8 mouse cellular contexts compared by ENCODE assay signal in the genomic region with DNA sequence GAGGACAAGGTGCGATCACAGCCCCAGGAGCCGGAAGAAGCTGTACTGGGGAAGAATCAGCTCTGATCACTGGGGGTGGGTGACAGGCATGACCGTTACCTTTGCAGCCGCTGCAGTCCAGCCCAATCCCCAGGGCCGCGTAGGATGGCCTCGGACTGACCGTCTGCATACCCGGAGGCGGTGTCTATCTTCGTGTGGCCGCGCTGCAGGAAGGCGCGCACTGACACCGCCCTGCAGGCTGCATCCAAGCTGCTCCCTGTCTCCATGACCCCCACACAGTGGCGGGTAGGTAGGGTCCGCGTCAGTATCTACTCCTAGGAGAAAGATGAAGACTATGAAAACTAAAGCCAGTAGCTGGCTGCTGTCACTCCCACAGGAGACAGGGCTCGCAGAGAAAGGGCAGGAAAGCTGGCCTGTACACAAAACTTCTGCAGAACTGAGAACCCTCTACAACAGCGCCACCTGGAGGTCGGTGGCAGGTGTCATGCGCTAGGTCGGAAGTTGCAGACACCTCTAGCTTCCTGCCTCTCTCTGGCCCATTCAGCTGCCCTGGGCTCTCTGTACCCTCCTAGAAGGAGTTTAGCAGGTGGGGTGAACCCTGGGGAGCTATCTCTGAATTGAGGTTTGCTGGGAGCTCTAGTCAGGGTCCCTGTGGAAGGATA. TPM values are rescaled to one million over a fixed set of nuclear protein-coding genes. Genes with fewer than 3 reads are reported as not detected.
DNase-seq lines count a peak whose midpoint lies in the region; ATAC-seq lines count a peak whose summit lies in the region.

No protein-coding gene starts in this region.

- peak; percentile 96 for ATAC-seq in inflammation-experienced regulatory T-cells, adult 6 months
- ATAC-seq in limb, embryonic 11.5 days (ENCODE audit: insufficient number of reproducible peaks, low FRiP score, low TSS enrichment, low read depth): peak; percentile 44; the same call in 1 of the 2 replicates
- ATAC-seq in midbrain, embryonic 14.5 days (ENCODE audit: low FRiP score, low TSS enrichment): no peak

- no peaks in the 10 kb centered on the region for H3K4me1 ChIP-seq in limb, embryonic 11.5 days (ENCODE audit: control insufficient read depth, insufficient read depth, low read length)
- no peaks in the 10 kb centered on the region for H3K4me1 ChIP-seq in midbrain, embryonic 14.5 days (ENCODE audit: control insufficient read depth, insufficient read depth, low read length)

- WGBS in limb, embryonic 11.5 days: 23% methylated on average over 24 of the region's 24 CpGs
- WGBS in midbrain, embryonic 14.5 days: 31% methylated on average over 24 of the region's 24 CpGs

- H3K4me3 ChIP-seq in limb, embryonic 11.5 days (ENCODE audit: low read depth, low read length): peak overlapping the region; percentile 1; the same call in 1 of the 2 replicates
- no peak overlapping the region for H3K4me3 ChIP-seq in midbrain, embryonic 14.5 days (replicated peaks; ENCODE audit: low read depth, low read length)

- H3K27ac ChIP-seq in limb, embryonic 11.5 days (replicated peaks; ENCODE audit: low read depth, low read length): no peak overlapping the region
- H3K27ac ChIP-seq in midbrain, embryonic 14.5 days (replicated peaks; ENCODE audit: low read depth, low read length): no peak overlapping the region

- intact Hi-C loops in gastrocnemius, postnatal 36 days (cut with DNase I): loop anchor here (2.0 to 5.0 kb wide), 2 partner anchors 40 to 254 kb away; no protein-coding TSS in a partner anchor

- H3K27me3 ChIP-seq in limb, embryonic 11.5 days (ENCODE audit: control insufficient read depth, insufficient read depth, low read length): peaks cover 3% of the 10 kb centered on the region; the same call in 1 of the 2 replicates
- no peaks in the 10 kb centered on the region for H3K27me3 ChIP-seq in midbrain, embryonic 14.5 days (ENCODE audit: control insufficient read depth, insufficient read depth, low read length)

- H3K36me3 ChIP-seq in limb, embryonic 11.5 days (ENCODE audit: control insufficient read depth, insufficient read depth, low read length): no peaks in the 10 kb centered on the region
- no peaks in the 10 kb centered on the region for H3K36me3 ChIP-seq in midbrain, embryonic 14.5 days (ENCODE audit: control insufficient read depth, insufficient read depth, low read length)

- peak; percentile 55 to 72 for DNase-seq in left cerebral cortex, adult 18-20 months (ENCODE audit: low spot score in 2 of 2)
- DNase-seq in left cerebral cortex, adult 11 months (ENCODE audit: low spot score): no peak
- DNase-seq in embryo, embryonic 10 days (ENCODE audit: low spot score): peak; percentile 90
- peak; percentile 56 to 70 for DNase-seq in gastrocnemius, postnatal 36 days
- peak; percentile 91 for DNase-seq in limb, embryonic 11.5 days (ENCODE audit: low spot score)
- peak; percentile 80 for DNase-seq in midbrain, embryonic 14.5 days
- peak; percentile 77 to 94 for DNase-seq in spleen, postnatal 10 days (ENCODE audit: low spot score in 2 of 2)

- peak overlapping the region; percentile 34 for H3K4me2 ChIP-seq in limb, embryonic 11.5 days (ENCODE audit: low read depth, severe bottlenecking)
- H3K4me2 ChIP-seq in midbrain, embryonic 14.5 days (ENCODE audit: low read length): no peak overlapping the region

- H3K9ac ChIP-seq in limb, embryonic 11.5 days (ENCODE audit: low read length): no peak overlapping the region; the same call in 1 of the 2 replicates
- no peak overlapping the region for H3K9ac ChIP-seq in midbrain, embryonic 14.5 days (replicated peaks; ENCODE audit: low read length)

- H3K9me3 ChIP-seq in limb, embryonic 11.5 days (ENCODE audit: control insufficient read depth, low read length): no peaks in the 10 kb centered on the region
- H3K9me3 ChIP-seq in midbrain, embryonic 14.5 days (ENCODE audit: control insufficient read depth, low read length): no peaks in the 10 kb centered on the region

RNA-seq across cellular contexts. Expression of a gene that starts 15.4 kb away (rescaled TPM):
- 10 to 100 TPM; 44.3 to 47.5 TPM for total RNA-seq in left cerebral cortex, adult 18-20 months (2021)
- 10 to 100 TPM; 32.4 to 33.0 TPM for total RNA-seq in gastrocnemius, postnatal 36 days (2021)
- 10 to 100 TPM; 34.9 to 56.1 (median 49.1) TPM for polyA plus RNA-seq in inflammation-experienced regulatory T-cells, adult 6 months (2017; shearing (Covaris generic))
- polyA plus RNA-seq in limb, embryonic 11.5 days (2014; fragmentation: Nextera tagmentation; extraction: Ambion mirVana): 151 and 160 TPM in 2 replicates
- polyA plus RNA-seq in midbrain, embryonic 14.5 days (2014; fragmentation: Nextera tagmentation; extraction: Ambion mirVana): 76.5 and 81.1 TPM in 2 replicates

RNA-seq across cellular contexts. Expression of a gene that starts 15.4 kb away (rescaled TPM):
- total RNA-seq in left cerebral cortex, adult 18-20 months (2021): 10 to 100 TPM; 83.1 to 87.3 TPM
- 10 to 100 TPM; 28.2 to 29.1 TPM for total RNA-seq in gastrocnemius, postnatal 36 days (2021)
- polyA plus RNA-seq in inflammation-experienced regulatory T-cells, adult 6 months (2017; shearing (Covaris generic)): 10 to 100 TPM; 19.5 to 25.3 (median 24.8) TPM
- 15.7 and 23.0 TPM in 2 replicates for polyA plus RNA-seq in limb, embryonic 11.5 days (2014; fragmentation: Nextera tagmentation; extraction: Ambion mirVana)
- polyA plus RNA-seq in midbrain, embryonic 14.5 days (2014; fragmentation: Nextera tagmentation; extraction: Ambion mirVana): 33.5 and 35.2 TPM in 2 replicates

RNA-seq across cellular contexts. Expression of a gene that starts 15.5 kb away (rescaled TPM):
- total RNA-seq in left cerebral cortex, adult 18-20 months (2021): 100 to 1,000 TPM; 168 to 170 TPM
- total RNA-seq in gastrocnemius, postnatal 36 days (2021): 10 to 100 TPM; 91.3 to 94.0 TPM
- 10 to 100 TPM; 32.1 to 69.4 (median 56.7) TPM for polyA plus RNA-seq in inflammation-experienced regulatory T-cells, adult 6 months (2017; shearing (Covaris generic))
- 87.0 and 93.7 TPM in 2 replicates for polyA plus RNA-seq in limb, embryonic 11.5 days (2014; fragmentation: Nextera tagmentation; extraction: Ambion mirVana)
- 83.3 and 97.3 TPM in 2 replicates for polyA plus RNA-seq in midbrain, embryonic 14.5 days (2014; fragmentation: Nextera tagmentation; extraction: Ambion mirVana)

RNA-seq across cellular contexts. Expression of a gene that starts 26.4 kb away (rescaled TPM):
- 10 to 100 TPM; 26.8 to 27.0 TPM for total RNA-seq in left cerebral cortex, adult 18-20 months (2021)
- total RNA-seq in gastrocnemius, postnatal 36 days (2021): 10 to 100 TPM; 32.8 to 33.3 TPM
- polyA plus RNA-seq in inflammation-experienced regulatory T-cells, adult 6 months (2017; shearing (Covaris generic)): 1 to 10 TPM; 5.4 to 7.7 (median 6.8) TPM
- 121 and 139 TPM in 2 replicates for polyA plus RNA-seq in limb, embryonic 11.5 days (2014; fragmentation: Nextera tagmentation; extraction: Ambion mirVana)
- polyA plus RNA-seq in midbrain, embryonic 14.5 days (2014; fragmentation: Nextera tagmentation; extraction: Ambion mirVana): 55.7 and 64.2 TPM in 2 replicates

RNA-seq across cellular contexts. Expression of a gene that starts 26.4 kb away (rescaled TPM):
- total RNA-seq in left cerebral cortex, adult 18-20 months (2021): 10 to 100 TPM; 15.0 to 15.8 TPM
- 1 to 10 TPM; 5.4 to 5.7 TPM for total RNA-seq in gastrocnemius, postnatal 36 days (2021)
- 10 to 100 TPM in 1 of 3 experiments, 1 to 10 TPM in 2; 7.6 to 10.0 (median 9.7) TPM for polyA plus RNA-seq in inflammation-experienced regulatory T-cells, adult 6 months (2017; shearing (Covaris generic))
- polyA plus RNA-seq in limb, embryonic 11.5 days (2014; fragmentation: Nextera tagmentation; extraction: Ambion mirVana): 13.0 and 16.1 TPM in 2 replicates
- 10.6 and 11.5 TPM in 2 replicates for polyA plus RNA-seq in midbrain, embryonic 14.5 days (2014; fragmentation: Nextera tagmentation; extraction: Ambion mirVana)
